Mouse (Mus musculus): ENCODE data around the gene Ctnna3.
"Not testable (repeated sequence)": the region's sequence is repeated elsewhere in the genome, so short reads cannot be mapped to it uniquely, and the experiment has no call there.

Ctnna3 gene

DNA sequence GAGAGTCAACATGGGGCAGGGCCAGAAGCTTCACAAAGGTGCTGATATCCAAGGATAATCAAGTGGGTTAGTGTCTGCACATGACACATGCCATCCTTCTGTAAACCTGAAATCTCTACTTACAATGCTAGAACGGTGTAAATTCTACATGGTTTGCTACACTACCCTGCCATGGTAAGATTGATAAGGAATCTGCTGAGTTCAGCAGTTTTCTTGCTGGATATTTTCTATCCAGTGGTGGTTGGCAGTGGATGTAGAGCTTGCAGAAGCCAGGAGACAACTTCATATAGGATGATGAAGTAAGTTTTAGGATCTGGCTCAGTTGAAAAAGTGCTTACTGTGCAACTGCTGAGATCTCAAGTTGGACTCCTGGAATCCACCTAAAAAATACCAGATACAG lies 767.7 kb downstream of the Ctnna3 start:
- no peak for DNase-seq (ENCODE audit: low read depth)

DNA sequence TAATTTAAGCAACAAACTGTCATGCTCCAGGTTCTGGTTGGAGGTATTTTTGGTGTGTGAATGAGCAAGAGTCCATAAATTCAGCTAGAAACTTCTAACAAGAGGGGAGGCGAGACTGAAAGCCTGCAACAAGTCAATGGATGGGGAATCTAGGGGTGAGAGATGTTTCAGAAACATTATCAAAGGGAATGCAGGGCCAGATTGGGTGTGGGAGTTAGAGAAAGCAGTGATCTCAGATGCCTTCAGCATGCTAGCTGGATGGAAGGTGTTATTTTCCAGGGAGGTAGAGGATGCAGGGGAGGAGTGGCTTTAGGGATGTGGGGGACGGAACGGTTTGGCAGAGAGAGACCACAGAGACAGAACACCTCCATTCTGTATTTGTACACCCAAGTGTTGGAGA lies 785.7 kb downstream of the Ctnna3 start:
- DNase-seq (ENCODE audit: low read depth) = no peak

DNA sequence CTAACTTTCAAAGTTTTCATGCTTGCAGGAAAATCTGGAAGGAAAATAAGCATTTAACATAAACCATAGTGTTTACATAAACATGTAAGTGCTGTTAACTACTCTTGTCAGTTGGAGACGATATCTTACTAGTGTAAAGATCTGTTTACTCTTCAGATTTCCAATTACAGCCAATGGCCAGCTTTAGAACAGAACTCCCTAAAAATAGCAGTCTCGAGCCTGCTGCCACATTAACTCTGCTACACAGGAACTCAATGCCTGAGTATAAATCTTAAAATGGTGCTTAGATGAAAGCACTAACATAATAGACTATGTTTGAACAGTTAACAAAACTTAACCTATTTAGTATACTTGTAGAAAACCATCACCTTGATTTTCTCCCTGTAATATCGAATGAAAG lies 793.1 kb downstream of the Ctnna3 start:
- DNase-seq (ENCODE audit: low read depth) = no peak

DNA sequence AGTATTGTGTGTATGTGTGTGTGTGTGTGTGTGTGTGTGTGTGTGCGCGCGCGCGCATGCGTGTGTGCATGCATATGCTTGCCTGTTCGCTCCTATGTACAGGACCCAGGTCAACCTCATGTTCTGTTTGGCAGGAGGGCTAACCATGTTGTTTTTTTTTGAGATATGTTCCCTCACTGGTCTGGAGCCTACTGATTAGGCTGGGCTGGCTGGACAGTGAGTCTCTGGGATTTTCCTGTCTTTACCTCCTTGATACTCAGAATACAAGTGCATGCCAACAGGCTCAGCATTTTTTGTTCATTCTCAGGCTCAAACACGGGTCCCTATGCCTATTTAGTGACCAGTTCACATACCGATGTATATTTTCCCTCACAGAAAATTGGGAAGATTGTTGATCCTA lies 794.1 kb downstream of the Ctnna3 start:
- DNase-seq (ENCODE audit: low read depth) = no peak

DNA sequence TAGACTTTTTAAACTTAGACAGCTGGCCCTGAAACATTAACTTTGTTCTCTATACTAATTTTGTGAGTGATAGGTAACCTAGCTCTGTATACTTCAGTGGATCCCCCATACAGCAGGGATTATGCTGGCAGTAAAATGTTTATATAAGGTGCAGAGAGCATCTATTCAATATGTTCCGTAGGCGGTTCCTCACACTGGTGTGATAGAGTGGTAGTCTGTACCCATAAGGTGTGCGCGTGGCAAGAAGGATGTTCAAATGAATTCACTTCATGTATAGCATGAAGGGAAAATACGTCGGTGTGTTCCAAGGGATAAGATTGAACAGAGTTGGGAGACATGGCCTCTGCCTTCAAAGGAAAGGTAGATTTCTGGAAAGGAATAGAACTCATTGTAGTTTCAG lies 794.5 kb downstream of the Ctnna3 start:
- DNase-seq (ENCODE audit: low read depth) = no peak

DNA sequence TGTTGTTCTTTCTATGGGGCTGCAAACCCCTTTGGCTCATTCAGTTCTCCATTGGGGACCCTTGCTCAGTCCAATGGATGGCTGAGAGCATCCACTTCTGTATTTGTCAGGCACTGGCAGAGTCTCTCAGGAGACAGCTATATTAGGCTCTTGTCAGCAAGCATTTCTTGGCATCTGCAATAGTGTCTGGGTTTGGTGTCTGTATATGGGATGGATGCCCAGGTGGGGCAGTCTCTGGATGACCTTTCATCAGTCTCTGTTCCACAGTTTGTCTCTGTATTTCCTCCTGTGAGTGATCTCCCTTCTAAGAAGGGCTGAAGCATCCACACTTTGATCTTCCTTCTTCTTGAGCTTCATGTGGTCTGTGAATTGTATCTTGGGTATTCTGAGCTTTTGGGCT lies 795.9 kb downstream of the Ctnna3 start:
- DNase-seq (ENCODE audit: low read depth) = not testable (repeated sequence)

DNA sequence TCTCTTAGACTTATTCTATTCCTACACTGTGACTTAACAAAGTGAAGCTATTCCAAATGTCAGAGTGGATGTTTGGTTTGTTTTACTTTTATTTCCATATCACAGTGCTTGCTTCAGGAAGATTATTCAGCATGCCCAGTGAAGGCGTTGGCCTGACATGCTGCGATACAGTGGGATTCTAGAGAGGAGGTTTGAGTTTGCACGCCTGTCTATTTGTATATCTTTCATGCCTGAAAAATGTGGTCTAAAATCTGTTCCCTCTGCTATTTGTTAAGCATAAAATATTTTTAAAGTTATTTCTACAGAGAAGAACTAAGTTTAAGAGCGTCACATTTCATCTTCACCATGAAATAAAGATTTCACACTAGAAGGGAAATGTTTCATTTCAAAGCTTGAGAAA lies 813.5 kb downstream of the Ctnna3 start:
- DNase-seq (ENCODE audit: low read depth) = no peak

DNA sequence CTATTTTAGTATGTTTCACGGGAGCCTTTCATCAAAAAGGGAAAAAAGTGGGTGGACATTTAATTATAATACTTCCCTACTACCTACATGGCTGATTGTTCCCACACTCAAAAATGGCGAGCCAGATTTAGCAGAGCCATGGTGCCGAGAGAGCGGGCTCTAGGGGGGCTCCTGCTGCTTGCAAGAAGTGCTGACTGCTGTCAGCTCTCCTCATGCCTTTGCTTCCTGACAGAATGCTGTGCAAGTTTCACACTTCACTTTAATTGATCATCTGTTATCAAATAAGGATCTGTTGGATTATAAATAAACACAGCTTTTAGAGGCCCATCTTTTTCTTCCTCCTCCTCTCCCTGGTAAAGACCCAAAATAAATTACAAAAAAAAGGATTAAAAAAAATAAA lies 838.3 kb downstream of the Ctnna3 start:
- no peak for DNase-seq (ENCODE audit: low read depth)

DNA sequence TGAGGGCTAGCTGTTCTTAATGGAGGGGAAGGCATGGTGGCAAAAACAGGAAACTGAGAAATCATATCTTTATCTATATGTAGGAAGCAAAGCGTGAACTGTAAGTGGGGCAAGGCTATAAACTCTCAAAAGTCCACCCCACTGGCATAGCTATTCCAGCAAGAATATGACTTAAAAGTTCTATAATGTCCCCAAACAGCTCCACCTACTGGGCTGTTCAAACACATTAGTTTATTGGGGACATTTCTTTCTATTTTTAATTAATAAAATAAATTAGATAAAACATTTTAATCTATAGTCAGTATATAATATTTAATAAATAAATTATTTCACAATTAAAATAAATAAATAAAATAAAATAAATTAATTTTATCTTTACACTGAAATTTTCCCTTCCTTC lies 845.2 kb downstream of the Ctnna3 start:
- peak; percentile 3 for DNase-seq (ENCODE audit: low read depth)

DNA sequence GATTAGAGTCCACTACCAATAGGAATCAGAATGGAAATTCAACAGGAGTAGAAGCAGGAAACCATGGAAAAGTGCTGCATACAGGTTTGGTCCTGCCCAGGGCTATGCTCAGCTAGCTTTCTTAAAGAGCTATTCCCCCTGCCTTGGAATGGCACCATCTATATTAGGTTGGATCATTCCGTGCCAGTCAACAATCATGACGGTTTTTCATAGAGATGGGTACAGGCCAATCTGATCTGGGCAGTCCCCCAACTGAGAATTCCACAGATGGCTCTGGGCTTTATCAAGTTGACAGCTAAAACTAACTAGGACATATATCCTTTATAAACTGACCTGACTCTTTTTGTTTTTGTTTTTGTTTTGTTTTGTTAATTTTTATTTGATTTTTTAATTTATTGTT lies 848.9 kb downstream of the Ctnna3 start:
- DNase-seq (ENCODE audit: low read depth) = no peak

DNA sequence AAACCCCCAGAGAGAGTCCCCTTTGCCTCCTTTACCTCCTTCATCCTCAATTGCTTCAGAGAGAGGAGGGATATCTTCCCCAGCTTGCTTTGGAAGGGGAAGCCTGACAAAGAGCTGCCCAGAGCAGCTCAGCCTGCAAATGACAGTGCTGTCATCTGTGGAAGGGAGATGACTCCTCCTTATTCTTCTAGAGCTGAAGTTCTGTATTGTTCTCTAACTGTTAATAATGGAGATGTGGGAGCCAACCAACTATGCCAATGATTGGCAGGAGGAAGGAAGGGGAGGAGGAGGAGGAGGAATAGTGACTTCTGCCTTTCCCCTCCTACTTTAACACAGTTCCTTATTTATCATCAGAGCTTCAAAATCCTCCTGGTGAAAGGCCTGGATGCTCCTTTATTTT lies 875.9 kb downstream of the Ctnna3 start:
- no peak for DNase-seq (ENCODE audit: low read depth)

DNA sequence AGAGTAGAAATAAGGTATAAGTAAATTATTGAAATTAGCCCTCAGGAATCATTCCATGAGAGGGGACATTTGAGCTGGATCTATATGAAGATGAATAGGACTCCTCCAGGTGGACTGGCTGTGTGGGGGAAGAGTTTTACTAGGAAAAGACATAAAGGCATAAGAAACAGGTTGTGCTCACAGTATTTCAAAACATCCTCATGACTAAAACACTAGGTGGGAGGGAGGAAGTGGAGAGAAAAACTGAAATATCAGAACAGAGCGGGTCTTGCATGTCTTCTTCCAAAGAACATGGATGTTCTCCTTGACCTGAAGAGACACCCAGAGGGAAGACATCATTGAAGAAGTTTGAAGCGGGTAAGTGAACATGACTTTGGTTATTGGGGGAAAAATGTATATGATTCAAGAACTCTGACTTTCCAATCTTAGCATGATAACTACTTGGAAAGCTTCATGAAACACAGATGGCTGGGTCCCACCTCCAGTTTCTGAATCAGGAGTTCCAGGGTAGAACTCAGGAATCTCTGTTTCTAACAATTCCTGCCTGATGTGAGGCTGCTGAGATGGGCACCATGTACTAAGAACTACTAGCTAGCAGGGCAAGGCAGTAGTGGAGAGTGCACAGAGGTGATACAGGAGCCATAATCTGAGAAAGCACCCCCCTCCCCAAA lies 881.9 kb downstream of the Ctnna3 start:
- no peak for DNase-seq (ENCODE audit: low read depth)

DNA sequence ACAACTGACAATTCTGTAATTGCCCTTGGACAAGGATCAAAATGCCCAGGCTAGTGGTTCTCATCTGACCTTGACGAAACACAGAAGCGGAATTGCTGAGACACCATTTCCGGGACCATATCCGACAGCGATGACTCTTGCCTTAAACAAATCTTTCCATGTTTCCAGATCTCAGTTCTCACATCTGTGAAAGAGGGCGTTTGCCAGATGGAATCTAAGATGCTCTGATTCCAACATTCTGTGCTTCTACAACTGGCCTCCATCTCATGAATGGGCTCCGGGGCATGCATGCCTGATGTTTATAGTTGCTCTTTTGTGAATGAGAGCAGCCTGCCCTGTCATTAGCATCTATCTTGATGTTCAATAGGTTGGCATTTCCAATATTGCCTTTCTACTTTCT lies 890.4 kb downstream of the Ctnna3 start:
- DNase-seq (ENCODE audit: low read depth) = no peak

DNA sequence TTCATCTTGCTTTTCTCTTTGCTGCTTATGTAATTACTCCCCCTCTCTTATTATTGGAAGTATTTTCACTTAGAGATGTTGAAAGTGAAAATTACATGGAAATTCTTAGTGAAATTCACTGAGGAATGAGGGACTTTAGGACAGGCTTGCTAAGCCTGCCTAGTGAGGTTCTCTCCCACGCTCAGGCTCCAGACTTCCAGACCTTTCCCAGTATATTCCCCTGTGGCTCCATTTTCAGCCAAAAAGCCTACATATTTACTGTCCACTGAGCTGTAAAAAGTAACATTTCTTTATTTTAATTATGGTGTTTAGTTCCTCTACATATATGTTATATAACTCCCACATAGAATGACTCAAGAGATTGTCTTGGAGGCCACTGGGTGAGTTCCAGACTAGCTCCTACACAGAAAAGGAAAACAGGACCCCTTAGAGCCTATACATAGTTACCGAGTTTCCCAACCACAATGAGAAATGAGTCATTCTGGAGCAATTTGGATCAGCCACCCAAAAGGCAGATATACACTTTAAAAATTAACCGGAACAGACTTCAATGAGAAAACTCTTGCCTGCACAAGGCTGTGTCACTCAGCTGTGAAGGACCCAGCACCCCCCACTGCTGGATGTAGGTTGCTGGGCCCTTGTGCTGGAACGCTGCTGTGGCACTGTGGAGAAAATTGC lies 912.9 kb downstream of the Ctnna3 start:
- peak; percentile 44 for DNase-seq (ENCODE audit: low read depth)

DNA sequence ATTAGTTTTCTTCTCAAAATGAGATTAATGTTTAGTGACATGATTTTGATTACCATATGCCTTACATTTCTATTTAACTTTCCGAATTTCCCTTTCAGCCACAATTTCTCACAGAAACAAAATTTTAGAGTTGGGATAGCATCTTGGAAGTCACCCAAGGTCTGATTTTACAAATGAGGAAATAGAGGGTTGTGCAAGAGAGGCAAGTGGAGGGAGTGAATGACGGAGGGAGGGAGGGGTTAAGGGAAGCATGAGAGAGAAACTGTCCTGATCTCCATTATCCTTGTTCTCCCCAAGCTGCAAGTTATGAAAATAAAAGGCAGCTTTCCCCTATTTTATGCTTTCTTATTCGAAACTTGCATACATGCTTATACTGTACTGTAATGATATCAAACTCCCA lies 943.4 kb downstream of the Ctnna3 start:
- peak; percentile 20 for DNase-seq (ENCODE audit: low read depth)

DNA sequence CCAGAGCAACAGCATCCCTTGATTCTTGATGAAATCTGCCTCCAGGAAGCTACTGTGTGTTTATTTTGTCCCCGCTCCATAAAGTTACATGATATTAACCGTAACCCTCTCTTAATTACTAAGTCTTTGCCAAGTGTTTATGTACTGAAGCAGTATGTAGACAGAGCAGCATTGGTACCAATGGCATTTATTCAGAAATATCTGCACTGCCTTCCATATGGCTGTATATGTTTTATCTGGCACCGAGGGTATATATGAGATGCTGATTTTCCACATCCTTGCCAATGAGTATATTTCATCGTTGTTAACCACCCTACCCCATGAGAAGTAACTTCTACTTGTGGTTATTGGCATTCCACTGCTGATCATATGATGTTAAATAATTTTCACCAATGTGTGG lies 947.9 kb downstream of the Ctnna3 start:
- DNase-seq (ENCODE audit: low read depth) = no peak

DNA sequence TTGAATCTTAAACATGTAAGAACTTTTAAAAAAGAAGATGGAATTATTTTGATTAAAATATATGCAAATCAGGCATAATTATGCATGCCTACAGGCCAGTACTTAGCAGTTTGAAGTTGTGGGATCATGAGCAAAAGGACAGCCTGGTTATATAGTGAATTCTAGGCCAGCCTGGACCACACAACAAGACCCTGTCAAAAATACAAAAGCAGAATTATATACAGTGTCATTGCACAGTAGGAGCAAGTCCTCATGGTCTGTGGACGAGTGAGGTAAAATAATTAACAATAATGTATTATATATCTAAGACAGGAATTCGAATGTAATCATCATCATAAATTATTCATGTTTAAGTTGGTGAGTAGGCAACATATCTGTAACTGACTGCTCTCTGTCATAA lies 966.7 kb downstream of the Ctnna3 start:
- DNase-seq (ENCODE audit: low read depth) = no peak

DNA sequence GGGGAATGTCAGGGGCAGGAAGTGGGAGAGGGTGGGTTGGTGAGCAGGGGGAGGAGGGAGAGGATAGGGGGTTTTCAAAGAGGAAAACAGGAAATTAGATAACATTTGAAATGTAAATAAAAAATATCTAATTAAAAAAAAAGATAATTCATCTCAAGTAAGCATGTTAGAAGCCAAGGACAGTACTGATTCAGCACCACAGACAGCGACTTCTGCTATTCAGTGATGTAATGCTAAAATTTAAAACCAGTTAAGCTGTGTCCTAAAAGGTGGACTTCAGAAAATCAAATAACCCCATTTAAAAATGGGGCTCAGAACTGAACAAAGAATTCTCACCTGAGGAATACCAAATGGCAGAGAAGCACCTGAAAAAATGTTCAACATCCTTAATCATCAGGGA lies 988.5 kb downstream of the Ctnna3 start:
- peak; percentile 63 for DNase-seq (ENCODE audit: low read depth)

DNA sequence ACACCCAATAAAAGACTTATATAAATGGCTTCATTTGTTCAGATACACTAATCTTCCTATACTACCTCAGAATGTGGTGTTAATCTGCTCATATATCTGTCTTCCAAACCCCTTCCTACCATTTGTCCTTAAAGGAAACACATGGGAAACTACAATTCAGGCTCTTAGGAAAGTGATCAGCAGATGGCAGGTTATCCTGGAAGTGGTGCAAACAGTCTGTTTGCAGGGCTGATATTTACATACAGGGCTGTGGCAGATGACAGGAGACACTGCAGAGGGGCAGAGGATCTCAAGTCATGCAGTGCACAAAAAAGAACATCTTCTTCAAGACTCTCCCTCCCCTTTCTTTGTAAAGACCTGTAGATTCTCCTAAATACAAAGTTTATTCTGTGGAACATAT lies 1008.8 kb downstream of the Ctnna3 start:
- DNase-seq (ENCODE audit: low read depth) = no peak

DNA sequence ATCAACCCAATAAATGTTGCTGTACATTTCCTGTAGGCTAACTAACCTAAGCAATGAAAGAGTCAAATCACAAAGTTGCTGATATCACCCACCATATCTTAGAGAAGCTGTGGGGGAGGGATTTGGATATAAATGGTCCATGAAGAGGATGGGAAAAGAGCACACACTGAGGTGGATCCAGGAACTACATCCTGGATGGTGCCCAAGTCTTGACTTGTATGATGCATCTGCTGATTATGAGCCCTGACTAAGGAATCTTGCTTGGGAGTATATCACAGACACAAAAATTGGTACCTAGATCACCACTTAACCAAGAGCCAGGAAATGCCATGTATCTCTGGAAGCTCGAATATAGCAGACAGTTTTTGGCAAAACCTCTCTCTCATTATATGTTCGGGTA lies 1018.7 kb downstream of the Ctnna3 start:
- peak; percentile 2 for DNase-seq (ENCODE audit: low read depth)

DNA sequence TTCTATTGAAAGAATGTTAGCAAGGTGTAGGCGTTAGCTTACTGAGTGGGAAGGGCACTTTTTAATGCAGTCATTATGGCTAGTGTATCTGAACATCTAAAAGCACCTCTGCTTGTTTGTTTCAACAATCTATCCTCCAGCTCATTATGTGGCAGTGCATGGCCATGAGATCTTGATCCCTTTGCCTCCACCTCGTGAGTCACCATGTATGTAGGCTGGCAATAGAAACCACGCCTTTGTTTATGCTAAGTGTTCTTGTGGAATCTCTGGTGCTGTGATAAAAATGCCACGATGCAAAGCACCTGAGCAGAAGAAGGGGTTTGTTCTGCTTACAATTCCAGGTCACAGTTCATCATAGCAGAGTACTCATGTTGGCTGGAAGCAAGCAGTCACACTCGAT lies 1053.4 kb downstream of the Ctnna3 start:
- no peak for DNase-seq (ENCODE audit: low read depth)

DNA sequence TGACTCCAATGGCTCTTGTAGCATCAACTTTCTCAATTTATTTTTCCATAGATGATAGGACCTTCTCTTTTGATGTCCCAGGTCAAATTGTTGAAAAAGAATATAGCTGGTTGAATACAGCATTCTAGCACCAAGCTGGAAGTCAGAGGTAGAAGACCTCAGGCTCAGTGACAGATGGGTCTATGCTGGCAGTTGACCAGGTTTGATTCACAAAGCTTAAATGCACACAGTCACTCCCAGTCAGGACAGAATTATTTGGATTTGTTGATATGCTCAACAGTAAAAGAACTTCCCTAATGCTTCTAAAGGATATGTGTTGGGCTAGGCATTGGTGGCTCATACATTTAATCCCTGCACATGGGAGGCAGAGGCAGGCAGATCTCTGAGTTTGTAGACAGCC lies 1059.6 kb downstream of the Ctnna3 start:
- no peak for DNase-seq (ENCODE audit: low read depth)

DNA sequence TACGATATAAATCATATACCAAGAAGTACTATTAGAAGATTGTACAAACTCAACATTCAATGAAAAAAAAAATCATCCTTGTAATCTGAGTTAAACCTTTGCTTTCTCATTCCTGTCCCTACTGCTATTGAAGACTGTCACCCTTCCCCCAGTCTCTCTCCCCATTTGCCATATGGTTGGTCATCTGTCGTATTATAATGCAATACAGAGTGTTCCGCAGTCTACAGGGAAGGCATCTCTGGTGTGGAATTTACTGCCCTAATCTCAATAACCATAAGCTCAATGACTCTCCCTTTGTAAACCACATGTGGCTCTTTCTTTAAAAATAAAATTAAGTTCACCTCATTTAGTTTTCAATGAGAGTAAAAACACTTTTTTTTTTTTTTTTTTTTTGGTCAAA lies 1113.7 kb downstream of the Ctnna3 start:
- no peak for DNase-seq (ENCODE audit: low read depth)

DNA sequence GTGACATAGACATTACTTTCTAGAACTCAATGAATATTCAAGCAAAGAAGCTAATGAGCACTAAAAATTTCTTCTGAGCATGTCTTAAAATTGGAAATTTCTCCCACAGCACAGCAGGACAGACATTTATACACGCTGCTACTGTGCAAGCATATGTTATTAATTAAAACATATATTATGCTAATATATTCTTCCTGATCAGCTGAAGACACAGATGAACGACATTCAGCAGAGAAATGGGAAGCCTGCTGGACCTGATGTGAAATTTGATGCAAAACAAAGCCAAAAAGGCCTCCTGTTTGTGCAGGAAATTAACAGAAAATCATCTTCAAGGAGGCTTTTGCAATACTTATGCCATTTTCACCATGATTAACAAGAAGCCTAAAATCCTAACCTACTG lies 1114.5 kb downstream of the Ctnna3 start:
- DNase-seq (ENCODE audit: low read depth) = no peak

Data from NIH3T3 (cell line).